Mouse (Mus musculus) CH12.LX (cell line): ENCODE measurements around the gene Rgs17. TPM values are rescaled to one million over a fixed set of nuclear protein-coding genes. Genes with fewer than 3 reads are reported as not detected.

Source experiments
- polyA plus RNA-seq: library from polyadenylated mRNA; unstranded; fragments of >175 nt; gene quantifications from 2 replicates; pipeline ENCODE4 v1.2.1, GENCODE M21; 2012; ENCODE audit warnings: low read depth; ENCODE audit not compliant: insufficient read length
- total RNA-seq, 2 experiments: library from RNA; depleted of rRNA; stranded (reverse); fragments of 300-350 nt in 1 of 2; fragments of >200 nt in 1 of 2; gene quantifications; 2 replicates each; pipeline ENCODE4 v1.2.3; 2012 to 2014

Rgs17 gene
- total and polyA plus RNA-seq, 3 experiments: not detected

Other genes with a start within 250 kb of the Rgs17 start
- gene Fbxo5, start 116.8 kb downstream of the Rgs17 start, total RNA-seq (2012; rRNA removed): 34.8 and 45.4 TPM in 2 replicates
- gene Fbxo5, start 116.8 kb downstream of the Rgs17 start, total RNA-seq (2014; rRNA removed): 66.9 and 68.2 TPM in 2 replicates
- gene Fbxo5, start 116.8 kb downstream of the Rgs17 start, polyA plus RNA-seq: 45.5 and 46.4 TPM in 2 replicates
- gene Mtrf1l, start 98.5 kb downstream of the Rgs17 start, total RNA-seq (2012; rRNA removed): 5.6 and 8.4 TPM in 2 replicates
- gene Mtrf1l, start 98.5 kb downstream of the Rgs17 start, total RNA-seq (2014; rRNA removed): 12.4 and 12.9 TPM in 2 replicates
- gene Mtrf1l, start 98.5 kb downstream of the Rgs17 start, polyA plus RNA-seq: 8.8 and 9.5 TPM in 2 replicates